Mouse (Mus musculus): ENCODE results near the gene Elavl3. TPM values are rescaled to one million over a fixed set of nuclear protein-coding genes. Genes with fewer than 3 reads are reported as not detected.

The Elavl3 gene
- total RNA-seq, 1 experiment = 2.6 TPM

GRCm38 (mm10) chr9:21988421-21989101, 63.3 kb downstream of the Elavl3 start:
- no peaks in the 10 kb centered on the region for H3K36me3 ChIP-seq (ENCODE audit: control insufficient read depth, insufficient read depth, low read length, poor library complexity, severe bottlenecking)
- no peak for DNase-seq (ENCODE audit: low read depth, low spot score)
- in situ Hi-C loops (cut with MboI; ENCODE audit: low sequenced_read_pairs in 2 of 2, unreplicated experiment in 2 of 2) = no loop called here
- H3K27ac ChIP-seq (ENCODE audit: insufficient read depth, low read depth, low read length, poor library complexity, severe bottlenecking) = no peak overlapping the region
- TF ChIP-seq MAFK (IDR thresholded peaks at IDR 0.05; ENCODE audit: insufficient read depth, low read depth, low read length) = no peak
- peak overlapping the region; percentile 34 to 68 for H3K4me3 ChIP-seq (ENCODE audit: insufficient read depth in 1 of 2, low read depth in 1 of 2, low read length in 2 of 2, poor library complexity in 1 of 2, severe bottlenecking in 1 of 2)
- peaks cover 0 to 25% of the 10 kb centered on the region in 2 experiments; a peak in 2 of 4 replicates for H3K4me1 ChIP-seq (ENCODE audit: control insufficient read depth in 2 of 2, insufficient read depth in 2 of 2, low read length in 2 of 2, poor library complexity in 1 of 2)
- H3K9ac ChIP-seq (ENCODE audit: insufficient read depth, low read depth, low read length, poor library complexity, severe bottlenecking) = peak overlapping the region; percentile 52; the same call in 1 of the 2 replicates
- no peaks in the 10 kb centered on the region for H3K9me3 ChIP-seq (ENCODE audit: control insufficient read depth, insufficient read depth, low read depth, low read length)

- Histone ChIP-seq H3K36me3 (ENCODE audit: control insufficient read depth, insufficient read depth, low read length, poor library complexity, severe bottlenecking) (no peaks in the 10 kb centered on the region), H3K27ac (ENCODE audit: insufficient read depth, low read depth, low read length, poor library complexity, severe bottlenecking) (no peak overlapping the region), H3K4me3 (ENCODE audit: insufficient read depth in 1 of 2, low read depth in 1 of 2, low read length in 2 of 2, poor library complexity in 1 of 2, severe bottlenecking in 1 of 2) (peak overlapping the region; percentile 0 to 68; a peak in 2 of 4 replicates), H3K9ac (ENCODE audit: insufficient read depth, low read depth, low read length, poor library complexity, severe bottlenecking) (no peak overlapping the region), H3K9me3 (ENCODE audit: control insufficient read depth, insufficient read depth, low read depth, low read length) (no peaks in the 10 kb centered on the region), H3K4me1 (ENCODE audit: control insufficient read depth in 2 of 2, insufficient read depth in 2 of 2, low read length in 2 of 2, poor library complexity in 1 of 2) (peaks cover 0 to 24% of the 10 kb centered on the region in 2 experiments; a peak in 2 of 4 replicates)
- TF ChIP-seq ZNF384 (IDR thresholded peaks at IDR 0.05; ENCODE audit: low read depth, low read length) (no peak), CHD2 (IDR thresholded peaks at IDR 0.05; ENCODE audit: low read depth, low read length) (no peak), HCFC1 (IDR thresholded peaks at IDR 0.05; ENCODE audit: borderline replicate concordance, insufficient read depth, low read length) (no peak), ZC3H11A (IDR thresholded peaks at IDR 0.05; ENCODE audit: borderline replicate concordance, low read depth, low read length) (no peak), MAFK (IDR thresholded peaks at IDR 0.05; ENCODE audit: insufficient read depth, low read depth, low read length) (no peak)
- in situ Hi-C loops (cut with MboI; ENCODE audit: low sequenced_read_pairs in 2 of 2, unreplicated experiment in 2 of 2) = no loop called here
- no peak for DNase-seq (ENCODE audit: low read depth, low spot score)
Measured at GRCm38 (mm10) chr9:21987592-21988342, 64.1 kb downstream of the Elavl3 start.

- no peak for TF ChIP-seq ZC3H11A (IDR thresholded peaks at IDR 0.05; ENCODE audit: borderline replicate concordance, low read depth, low read length)
- TF ChIP-seq MAFK (IDR thresholded peaks at IDR 0.05; ENCODE audit: insufficient read depth, low read depth, low read length) = no peak
- no peak for TF ChIP-seq CHD2 (IDR thresholded peaks at IDR 0.05; ENCODE audit: low read depth, low read length)
- TF ChIP-seq ZNF384 (IDR thresholded peaks at IDR 0.05; ENCODE audit: low read depth, low read length) = no peak
- TF ChIP-seq HCFC1 (IDR thresholded peaks at IDR 0.05; ENCODE audit: borderline replicate concordance, insufficient read depth, low read length) = no peak
- no peaks in the 10 kb centered on the region for H3K36me3 ChIP-seq (ENCODE audit: control insufficient read depth, insufficient read depth, low read length, poor library complexity, severe bottlenecking)
- no peaks in the 10 kb centered on the region for H3K9me3 ChIP-seq (ENCODE audit: control insufficient read depth, insufficient read depth, low read depth, low read length)
- no peak overlapping the region for H3K27ac ChIP-seq (ENCODE audit: insufficient read depth, low read depth, low read length, poor library complexity, severe bottlenecking)
- no peak overlapping the region for H3K9ac ChIP-seq (ENCODE audit: insufficient read depth, low read depth, low read length, poor library complexity, severe bottlenecking)
- H3K4me1 ChIP-seq (ENCODE audit: control insufficient read depth in 2 of 2, insufficient read depth in 2 of 2, low read length in 2 of 2, poor library complexity in 1 of 2) = peaks cover 0 to 12% of the 10 kb centered on the region in 2 experiments; a peak in 2 of 4 replicates
- no peak overlapping the region for H3K4me3 ChIP-seq (ENCODE audit: insufficient read depth in 1 of 2, low read depth in 1 of 2, low read length in 2 of 2, poor library complexity in 1 of 2, severe bottlenecking in 1 of 2)
- DNase-seq (ENCODE audit: low read depth, low spot score) = no peak
- in situ Hi-C loops (cut with MboI; ENCODE audit: low sequenced_read_pairs in 2 of 2, unreplicated experiment in 2 of 2) = no loop called here
Measured at GRCm38 (mm10) chr9:21983911-21984310, 67.9 kb downstream of the Elavl3 start.

GRCm38 (mm10) chr9:21978398-21979128, 73.3 kb downstream of the Elavl3 start:
- peaks cover 0 to 12% of the 10 kb centered on the region in 2 experiments; a peak in 2 of 4 replicates for H3K4me1 ChIP-seq (ENCODE audit: control insufficient read depth in 2 of 2, insufficient read depth in 2 of 2, low read length in 2 of 2, poor library complexity in 1 of 2)
- no peak for DNase-seq (ENCODE audit: low read depth, low spot score)
- no peaks in the 10 kb centered on the region for H3K36me3 ChIP-seq (ENCODE audit: control insufficient read depth, insufficient read depth, low read length, poor library complexity, severe bottlenecking)
- TF ChIP-seq ZNF384 (IDR thresholded peaks at IDR 0.05; ENCODE audit: low read depth, low read length) (0 out of 2 replicates have a peak, but pooled peaks have one; percentile 28), MAFK (IDR thresholded peaks at IDR 0.05; ENCODE audit: insufficient read depth, low read depth, low read length) (no peak)
- in situ Hi-C loops (cut with MboI; ENCODE audit: low sequenced_read_pairs in 2 of 2, unreplicated experiment in 2 of 2) = loop anchor here in 1 of 2 experiments (5.0 to 10.0 kb wide), 2 partner anchors 69 to 166 kb away; no protein-coding TSS in a partner anchor
- H3K9ac ChIP-seq (ENCODE audit: insufficient read depth, low read depth, low read length, poor library complexity, severe bottlenecking) = no peak overlapping the region
- H3K9me3 ChIP-seq (ENCODE audit: control insufficient read depth, insufficient read depth, low read depth, low read length) = no peaks in the 10 kb centered on the region
- no peak overlapping the region for H3K27ac ChIP-seq (ENCODE audit: insufficient read depth, low read depth, low read length, poor library complexity, severe bottlenecking)
- H3K4me3 ChIP-seq (ENCODE audit: insufficient read depth in 1 of 2, low read depth in 1 of 2, low read length in 2 of 2, poor library complexity in 1 of 2, severe bottlenecking in 1 of 2) = no peak overlapping the region

All from ES-E14 (cell line).